Mouse (Mus musculus): ENCODE measurements around the gene Endou. TPM values are rescaled to one million over a fixed set of nuclear protein-coding genes. Genes with fewer than 3 reads are reported as not detected.

Endou gene
- total and polyA plus RNA-seq, 2 experiments from 2014 or later: 0.10 to 0.44 TPM

DNA sequence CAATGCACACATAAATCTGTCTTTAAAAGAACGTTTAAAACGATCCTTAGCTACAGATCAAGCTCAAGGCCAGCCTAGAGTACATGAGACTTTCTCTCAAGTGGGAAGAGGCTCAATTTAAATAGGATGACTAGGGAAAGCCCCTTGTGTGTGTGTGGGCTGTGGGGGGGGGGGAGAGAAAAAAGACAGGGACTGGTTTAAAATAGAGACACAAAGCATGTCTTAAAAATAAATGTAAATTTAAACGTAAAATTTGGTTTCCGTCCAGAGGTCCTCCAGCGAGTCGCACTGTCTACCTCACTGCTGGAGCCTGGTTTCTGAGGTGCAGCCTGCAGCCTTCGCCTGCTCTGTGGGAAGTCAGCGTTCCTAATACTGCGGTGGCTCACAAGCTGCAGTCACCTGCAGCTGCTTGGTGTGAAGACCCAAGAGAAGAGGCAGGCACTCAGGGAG, 9.2 kb upstream of the Endou start:
- DNase-seq (ENCODE audit: low spot score): no peak
- Histone ChIP-seq H3K27ac (no peak overlapping the region), H3K9me3 (ENCODE audit: low read length) (no peaks in the 10 kb centered on the region), H3K9ac (replicated peaks; ENCODE audit: low read length) (no peak overlapping the region), H3K4me3 (ENCODE audit: low read length) (no peak overlapping the region), H3K4me2 (ENCODE audit: low read depth, low read length) (no peak overlapping the region), H3K4me1 (ENCODE audit: insufficient read depth, low read length) (peaks cover under 1% of the 10 kb centered on the region; the same call in 1 of the 2 replicates), H3K27me3 (ENCODE audit: insufficient read depth, low read length) (no peaks in the 10 kb centered on the region), H3K36me3 (ENCODE audit: insufficient read depth, low read length) (no peaks in the 10 kb centered on the region)
- no peak for TF ChIP-seq CTCF (IDR thresholded peaks at IDR 0.05; ENCODE audit: low read depth)
- no peak for ATAC-seq
- 82% methylated on average over 9 of the region's 9 CpGs for WGBS

DNA sequence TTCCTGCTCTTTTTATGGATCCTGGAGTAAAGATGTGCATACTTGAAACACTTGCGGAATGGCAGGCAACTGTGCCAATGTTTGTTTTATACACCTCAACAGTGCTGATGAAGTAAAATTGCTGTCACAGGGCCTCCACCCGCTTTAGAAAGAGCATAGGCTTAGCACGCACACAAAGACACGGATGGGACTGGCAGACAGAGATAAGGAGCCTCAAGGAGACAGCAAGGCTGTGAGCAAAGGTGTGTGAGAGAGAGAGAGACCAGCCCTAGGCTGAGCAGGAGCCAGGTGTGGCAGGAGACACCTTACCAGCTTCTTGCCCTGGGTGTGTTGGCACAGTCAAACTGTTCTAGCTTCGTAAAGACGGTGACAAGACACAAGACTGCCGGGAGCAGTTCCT, 7.8 kb upstream of the Endou start:
- no peak for ATAC-seq
- no peak overlapping the region for H3K27ac ChIP-seq
- WGBS: 92% methylated on average over 7 of the region's 7 CpGs

DNA sequence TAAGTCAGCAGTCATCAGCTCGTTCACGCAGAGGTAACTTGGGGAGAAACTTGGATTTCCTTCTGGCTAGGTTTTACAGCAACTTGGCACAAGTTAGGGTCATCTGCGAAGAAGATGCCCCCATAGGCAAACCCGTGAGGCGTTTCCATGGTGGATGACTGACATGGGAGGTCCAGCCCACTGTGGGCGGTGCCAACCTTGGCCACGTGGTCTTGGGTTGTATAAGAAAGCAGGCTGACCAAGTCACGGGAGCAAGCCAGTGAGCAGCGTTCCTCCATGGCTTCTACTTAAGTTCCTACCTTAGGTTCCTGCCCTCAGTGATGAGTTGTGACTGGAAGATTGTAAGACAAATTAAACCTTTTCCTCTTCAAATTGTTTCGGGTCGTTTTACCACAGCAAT, 849 bp upstream of the Endou start:
- Histone ChIP-seq H3K4me2 (ENCODE audit: low read depth, low read length) (no peak overlapping the region), H3K4me3 (ENCODE audit: low read length) (no peak overlapping the region), H3K9ac (replicated peaks; ENCODE audit: low read length) (no peak overlapping the region), H3K27ac (no peak overlapping the region), H3K36me3 (ENCODE audit: insufficient read depth, low read length) (no peaks in the 10 kb centered on the region), H3K9me3 (ENCODE audit: low read length) (no peaks in the 10 kb centered on the region), H3K27me3 (ENCODE audit: insufficient read depth, low read length) (no peaks in the 10 kb centered on the region), H3K4me1 (ENCODE audit: insufficient read depth, low read length) (no peaks in the 10 kb centered on the region)
- 89% methylated on average over 11 of the region's 11 CpGs for WGBS
- ATAC-seq: no peak
- TF ChIP-seq CTCF (IDR thresholded peaks at IDR 0.05; ENCODE audit: low read depth): no peak
- DNase-seq (ENCODE audit: low spot score): no peak

More for the DNA sequence above, 7.8 kb upstream of the Endou start:
- H3K36me3 ChIP-seq (ENCODE audit: insufficient read depth, low read length): no peaks in the 10 kb centered on the region
- no peak overlapping the region for H3K4me2 ChIP-seq (ENCODE audit: low read depth, low read length)
- H3K9me3 ChIP-seq (ENCODE audit: low read length): no peaks in the 10 kb centered on the region
- no peaks in the 10 kb centered on the region for H3K4me1 ChIP-seq (ENCODE audit: insufficient read depth, low read length)
- no peak for TF ChIP-seq CTCF (IDR thresholded peaks at IDR 0.05; ENCODE audit: low read depth)
- H3K9ac ChIP-seq (replicated peaks; ENCODE audit: low read length): no peak overlapping the region
- no peaks in the 10 kb centered on the region for H3K27me3 ChIP-seq (ENCODE audit: insufficient read depth, low read length)
- DNase-seq (ENCODE audit: low spot score): no peak
- H3K4me3 ChIP-seq (ENCODE audit: low read length): no peak overlapping the region

DNA sequence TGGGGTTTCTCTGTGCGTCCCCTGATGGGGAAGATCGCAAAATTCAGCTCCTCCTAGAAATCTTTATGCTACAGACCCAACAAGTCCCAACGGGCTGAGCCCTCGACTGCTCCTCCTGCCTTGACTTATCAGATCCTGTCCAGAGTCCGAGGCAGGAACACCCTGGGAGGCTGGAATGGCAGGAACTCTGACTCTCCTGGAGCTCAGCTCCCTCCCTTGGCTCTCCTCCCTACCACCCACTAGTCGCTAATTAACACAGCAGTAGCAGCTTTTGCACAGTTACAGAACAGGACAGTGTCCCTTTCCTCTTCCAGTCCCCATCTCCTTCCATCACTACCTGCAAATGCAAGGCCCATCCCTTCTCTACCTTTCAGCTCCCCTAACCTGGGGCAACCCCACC, 774 bp downstream of the Endou start:
- Histone ChIP-seq H3K36me3 (ENCODE audit: insufficient read depth, low read length) (no peaks in the 10 kb centered on the region), H3K9ac (replicated peaks; ENCODE audit: low read length) (no peak overlapping the region), H3K9me3 (ENCODE audit: low read length) (no peaks in the 10 kb centered on the region), H3K4me2 (ENCODE audit: low read depth, low read length) (no peak overlapping the region), H3K4me1 (ENCODE audit: insufficient read depth, low read length) (no peaks in the 10 kb centered on the region), H3K4me3 (ENCODE audit: low read length) (no peak overlapping the region), H3K27me3 (ENCODE audit: insufficient read depth, low read length) (no peaks in the 10 kb centered on the region), H3K27ac (no peak overlapping the region)
- ATAC-seq (no peak), DNase-seq (ENCODE audit: low spot score) (no peak)
- no peak for TF ChIP-seq CTCF (IDR thresholded peaks at IDR 0.05; ENCODE audit: low read depth)
- WGBS: 66% methylated on average over 6 of the region's 6 CpGs

DNA sequence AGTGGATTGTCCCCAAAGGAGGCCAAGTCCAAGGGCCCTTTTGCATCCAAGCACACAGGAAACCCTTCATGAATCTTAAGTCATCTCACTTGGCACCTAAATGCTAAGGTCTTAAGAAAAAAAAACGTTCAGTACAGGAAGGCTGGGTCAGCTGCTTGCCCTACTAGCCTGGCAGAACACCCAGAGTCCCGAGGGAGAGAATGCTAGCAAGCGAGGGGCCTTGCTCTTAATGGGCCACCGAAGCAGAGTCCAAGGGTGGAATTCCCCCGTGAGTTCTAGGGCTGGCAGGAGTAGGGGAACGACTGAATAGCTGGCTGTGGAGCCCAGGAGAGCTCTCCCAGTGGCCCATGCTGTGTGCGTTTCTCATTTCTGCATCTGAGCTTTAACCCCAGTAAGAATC, 2.3 kb downstream of the Endou start:
- Histone ChIP-seq H3K9ac (replicated peaks; ENCODE audit: low read length) (no peak overlapping the region), H3K4me3 (ENCODE audit: low read length) (no peak overlapping the region), H3K4me1 (ENCODE audit: insufficient read depth, low read length) (no peaks in the 10 kb centered on the region), H3K27me3 (ENCODE audit: insufficient read depth, low read length) (no peaks in the 10 kb centered on the region), H3K36me3 (ENCODE audit: insufficient read depth, low read length) (no peaks in the 10 kb centered on the region), H3K27ac (no peak overlapping the region), H3K4me2 (ENCODE audit: low read depth, low read length) (no peak overlapping the region), H3K9me3 (ENCODE audit: low read length) (no peaks in the 10 kb centered on the region)
- peak; percentile 59 for DNase-seq (ENCODE audit: low spot score)
- no peak for TF ChIP-seq CTCF (IDR thresholded peaks at IDR 0.05; ENCODE audit: low read depth)
- 44% methylated on average over 7 of the region's 7 CpGs for WGBS
- ATAC-seq: 0 out of 2 replicates have a peak, but pooled peaks have one; percentile 18

DNA sequence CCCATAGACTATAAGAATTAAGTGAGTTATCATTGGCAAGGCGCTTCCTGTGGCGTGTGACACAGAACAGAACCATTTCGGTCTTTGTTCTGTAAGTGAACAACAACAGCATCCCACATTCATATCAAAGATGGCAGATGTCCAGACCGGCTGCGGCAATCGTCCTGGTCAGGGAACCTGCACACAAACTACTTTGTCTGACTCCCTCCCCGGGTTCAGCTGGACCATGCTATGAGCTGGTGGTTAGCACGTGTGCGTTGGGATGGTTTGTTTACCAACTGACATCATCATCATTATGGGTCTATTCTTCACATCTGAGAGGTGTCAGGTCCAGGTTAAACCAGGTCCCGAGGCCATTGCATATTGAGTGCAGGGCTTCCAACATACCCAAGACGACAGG, 2.7 kb downstream of the Endou start:
- 84% methylated on average over 11 of the region's 11 CpGs for WGBS
- H3K4me2 ChIP-seq (ENCODE audit: low read depth, low read length): no peak overlapping the region
- H3K27ac ChIP-seq: no peak overlapping the region
- no peak for TF ChIP-seq CTCF (IDR thresholded peaks at IDR 0.05; ENCODE audit: low read depth)
- DNase-seq (ENCODE audit: low spot score): no peak
- H3K9me3 ChIP-seq (ENCODE audit: low read length): no peaks in the 10 kb centered on the region
- H3K4me1 ChIP-seq (ENCODE audit: insufficient read depth, low read length): no peaks in the 10 kb centered on the region
- no peak for ATAC-seq
- no peaks in the 10 kb centered on the region for H3K36me3 ChIP-seq (ENCODE audit: insufficient read depth, low read length)
- no peak overlapping the region for H3K4me3 ChIP-seq (ENCODE audit: low read length)
- no peaks in the 10 kb centered on the region for H3K27me3 ChIP-seq (ENCODE audit: insufficient read depth, low read length)
- no peak overlapping the region for H3K9ac ChIP-seq (replicated peaks; ENCODE audit: low read length)

DNA sequence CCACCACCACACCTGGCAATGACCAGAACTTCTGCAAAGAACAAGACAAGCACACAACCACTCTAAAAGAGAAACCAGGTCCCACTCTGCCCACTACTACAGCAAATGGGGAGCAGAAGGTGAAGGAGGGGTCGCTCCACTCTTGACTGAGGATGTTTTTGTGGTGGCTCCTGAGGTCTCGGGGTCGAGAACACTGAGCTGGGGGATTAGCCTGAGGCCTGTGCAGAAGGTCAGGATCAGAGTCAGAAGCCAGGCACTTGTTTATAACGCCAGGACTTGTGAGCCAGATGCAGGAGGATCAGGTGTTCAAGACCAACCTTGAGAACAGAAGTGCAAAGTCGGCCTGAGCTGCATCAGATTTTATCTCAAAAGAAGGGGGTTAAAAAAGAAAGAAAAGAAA, 3.6 kb downstream of the Endou start:
- Histone ChIP-seq H3K4me1 (ENCODE audit: insufficient read depth, low read length) (no peaks in the 10 kb centered on the region), H3K27me3 (ENCODE audit: insufficient read depth, low read length) (no peaks in the 10 kb centered on the region), H3K9me3 (ENCODE audit: low read length) (no peaks in the 10 kb centered on the region), H3K27ac (no peak overlapping the region), H3K36me3 (ENCODE audit: insufficient read depth, low read length) (no peaks in the 10 kb centered on the region), H3K4me3 (ENCODE audit: low read length) (no peak overlapping the region), H3K4me2 (ENCODE audit: low read depth, low read length) (no peak overlapping the region), H3K9ac (replicated peaks; ENCODE audit: low read length) (no peak overlapping the region)
- no peak for TF ChIP-seq CTCF (IDR thresholded peaks at IDR 0.05; ENCODE audit: low read depth)
- WGBS: 81% methylated on average over 5 of the region's 5 CpGs
- no peak for ATAC-seq
- DNase-seq (ENCODE audit: low spot score): no peak

Measured in hindbrain, postnatal 0 days (tissue).